Mouse (Mus musculus): ENCODE data around the gene Naa35.

GRCm38 (mm10) chr13:59552286-59552685 lies 32.8 kb upstream of the Naa35 start:
- TF ChIP-seq EP300 (IDR thresholded peaks at IDR 0.05; ENCODE audit: low read depth) (no peak), CTCF (IDR thresholded peaks at IDR 0.05; ENCODE audit: low read depth) (no peak)

Data from heart, postnatal 0 days (tissue).